Mouse (Mus musculus): Measurements from ENCODE around the gene Gm364. TPM values are rescaled to one million over a fixed set of nuclear protein-coding genes. Genes with fewer than 3 reads are reported as not detected.

The Gm364 gene
- polyA plus RNA-seq, 1 experiment from 2014 or later = 0.09 TPM

DNA sequence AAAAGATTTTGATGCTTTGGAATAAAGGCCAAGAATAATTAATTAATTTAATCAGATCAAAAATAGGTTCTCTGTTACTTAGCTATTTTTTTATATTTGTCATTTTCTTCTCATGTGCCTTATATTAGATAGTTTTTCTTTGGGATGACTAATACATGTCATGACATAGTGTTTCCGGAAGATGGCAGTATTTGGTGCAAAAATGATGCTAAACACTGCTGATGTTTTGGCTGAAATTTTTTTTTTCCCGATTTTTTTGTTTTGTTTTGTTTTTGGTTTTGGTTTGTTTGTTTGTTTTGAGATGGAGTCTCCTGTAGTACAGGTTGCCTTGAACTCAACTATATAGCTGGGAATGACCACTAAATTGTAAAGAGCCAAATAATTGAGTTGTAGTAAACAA lies 22.7 kb downstream of the Gm364 start:
- Histone ChIP-seq H3K4me1 (no peaks in the 10 kb centered on the region), H3K4me3 (no peak overlapping the region), H3K27me3 (ENCODE audit: low read depth, poor library complexity, severe bottlenecking) (no peaks in the 10 kb centered on the region), H3K9me3 (replicated peaks) (no peaks in the 10 kb centered on the region), H3K36me3 (no peaks in the 10 kb centered on the region), H3K27ac (no peak overlapping the region)
- no peak for DNase-seq (ENCODE audit: low spot score)
- WGBS = 6% methylated on average over 2 of the region's 2 CpGs

DNA sequence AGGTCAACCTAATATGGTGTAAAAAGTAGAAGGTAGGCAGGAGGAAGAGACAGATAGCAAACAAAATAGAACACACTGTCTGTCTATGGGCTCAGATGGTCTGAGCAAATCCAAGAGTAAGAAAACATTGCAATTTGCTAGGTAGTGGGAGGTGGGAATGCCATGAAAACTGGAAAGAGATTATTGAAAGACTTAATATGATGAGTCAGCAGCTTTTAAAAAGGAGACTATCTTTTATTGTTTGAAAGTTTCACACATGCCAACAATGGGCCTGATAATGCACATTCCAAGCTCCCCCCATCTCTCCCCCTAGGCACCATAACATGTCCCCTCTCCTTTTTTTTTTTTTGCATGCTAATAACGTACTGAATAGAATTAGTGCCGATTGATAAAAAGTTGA lies 24.9 kb downstream of the Gm364 start:
- Histone ChIP-seq H3K27ac (no peak overlapping the region), H3K36me3 (no peaks in the 10 kb centered on the region), H3K27me3 (ENCODE audit: low read depth, poor library complexity, severe bottlenecking) (no peaks in the 10 kb centered on the region), H3K4me1 (no peaks in the 10 kb centered on the region), H3K9me3 (replicated peaks) (no peaks in the 10 kb centered on the region), H3K4me3 (no peak overlapping the region)
- WGBS = 96% methylated on average over 2 of the region's 2 CpGs
- no peak for DNase-seq (ENCODE audit: low spot score)

DNA sequence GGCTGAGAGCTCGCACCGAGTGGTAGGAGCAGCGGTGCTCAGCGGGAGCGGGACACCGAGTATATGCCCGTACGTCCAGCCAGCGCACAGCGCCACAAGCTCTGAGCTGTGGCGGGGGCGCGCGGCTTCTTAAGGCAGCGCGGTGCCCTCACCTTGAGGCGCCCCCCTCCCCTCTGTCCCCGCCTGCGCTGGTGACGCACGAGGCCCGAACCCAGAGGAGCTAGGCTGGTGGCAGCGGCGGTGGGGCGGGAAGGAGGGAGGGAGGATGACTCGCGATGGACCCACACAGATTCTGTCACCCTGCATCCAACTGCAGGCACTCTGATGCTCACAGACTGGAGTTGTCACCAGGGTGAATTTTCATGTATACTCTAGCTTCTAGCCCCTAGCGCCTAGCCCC lies 94.7 kb downstream of the Gm364 start, which contains the start of gene Gpr101:
Gene Gpr101 (minus strand): TSS at position 124 of the 400 bp plus-strand sequence.
- Histone ChIP-seq H3K36me3 (no peaks in the 10 kb centered on the region), H3K27ac (no peak within 1 kb of the TSS), H3K27me3 (ENCODE audit: low read depth, poor library complexity, severe bottlenecking) (peaks cover 57% of the 10 kb centered on the region), H3K9me3 (replicated peaks) (no peaks in the 10 kb centered on the region), H3K4me3 (peak within 1 kb of the TSS; percentile 44), H3K4me1 (no peaks in the 10 kb centered on the region)
- WGBS = 9% methylated on average over 19 of the region's 28 CpGs
- peak; percentile 35 for DNase-seq (ENCODE audit: low spot score)

DNA sequence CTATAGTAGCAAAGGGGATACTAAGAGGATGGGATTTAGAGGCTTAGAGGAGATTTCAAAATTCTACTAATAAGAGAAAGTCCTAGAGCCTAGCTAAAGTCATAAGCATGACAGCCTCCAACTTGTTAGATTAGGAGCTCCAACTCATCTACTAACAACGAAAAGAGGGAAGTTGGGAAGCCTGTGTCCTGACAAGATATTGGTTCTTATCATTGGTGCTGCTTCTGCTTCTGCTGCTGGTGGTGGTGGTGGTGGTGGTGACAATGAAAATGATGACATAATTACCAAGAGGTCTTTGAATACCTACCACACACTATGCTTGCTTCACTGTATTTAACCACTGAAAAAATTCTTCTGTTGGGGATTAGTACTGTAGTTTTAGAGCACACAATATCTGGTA lies 97.3 kb downstream of the Gm364 start:
- H3K27me3 ChIP-seq (ENCODE audit: low read depth, poor library complexity, severe bottlenecking) = peaks cover 47% of the 10 kb centered on the region
- DNase-seq (ENCODE audit: low spot score) = no peak
- no peaks in the 10 kb centered on the region for H3K9me3 ChIP-seq (replicated peaks)
- no peaks in the 10 kb centered on the region for H3K4me1 ChIP-seq
- no peaks in the 10 kb centered on the region for H3K36me3 ChIP-seq
- H3K4me3 ChIP-seq = no peak overlapping the region
- no peak overlapping the region for H3K27ac ChIP-seq
- 100% methylated on average over 1 of the region's 1 CpGs for WGBS

DNA sequence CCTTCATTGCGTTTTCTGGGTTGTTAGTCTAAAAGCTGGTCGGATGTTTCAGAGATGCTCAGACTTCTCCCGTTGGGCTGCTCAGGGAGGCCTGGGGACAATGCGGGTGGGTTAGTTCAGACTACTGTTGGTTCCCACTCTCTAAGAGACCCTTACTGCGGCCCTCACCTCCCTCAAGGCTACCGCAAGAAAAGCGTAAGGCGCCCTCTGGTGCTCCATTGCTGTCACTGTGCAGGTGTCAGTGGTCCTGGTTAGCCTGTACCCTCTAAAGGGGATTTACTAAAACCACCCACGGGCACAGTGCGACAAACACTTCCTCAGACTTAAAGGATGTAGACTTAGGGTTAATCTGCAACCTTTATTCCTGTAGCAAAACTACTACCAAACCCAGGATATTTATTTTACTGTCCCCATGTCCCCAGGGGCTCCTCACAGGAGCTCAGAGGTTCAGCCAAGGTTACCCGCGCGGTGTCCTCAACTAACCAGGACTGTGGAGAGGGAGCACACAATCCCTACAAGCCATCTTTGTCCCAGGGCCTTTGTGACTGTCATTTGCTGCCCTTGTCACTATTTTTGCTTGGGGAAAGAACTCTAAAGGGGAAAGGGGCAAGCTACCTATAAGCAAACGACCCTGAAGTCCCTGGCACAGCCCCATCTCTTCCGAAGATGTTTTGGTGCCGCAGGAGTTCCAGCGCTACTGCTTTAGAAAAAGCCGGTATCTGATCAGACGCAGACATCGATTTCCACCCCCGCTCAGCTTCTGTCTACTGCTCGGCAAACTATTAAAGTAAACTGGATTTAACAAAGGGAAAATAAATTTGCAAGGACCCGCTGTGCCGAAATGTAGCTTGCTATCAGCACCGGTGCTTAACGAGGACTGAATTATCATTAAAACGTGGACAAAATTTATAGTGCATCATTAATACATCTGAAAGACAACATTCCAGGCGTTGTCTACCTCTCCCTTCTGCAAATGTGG lies 112.5 kb downstream of the Gm364 start:
- WGBS = 32% methylated on average over 28 of the region's 28 CpGs
- Histone ChIP-seq H3K4me3 (0 out of 2 replicates have a peak overlapping the region, but pooled peaks have one; percentile 8), H3K9me3 (replicated peaks) (no peaks in the 10 kb centered on the region), H3K27ac (no peak overlapping the region), H3K4me1 (no peaks in the 10 kb centered on the region), H3K36me3 (no peaks in the 10 kb centered on the region), H3K27me3 (ENCODE audit: low read depth, poor library complexity, severe bottlenecking) (0 out of 2 replicates have a peak, but pooled peaks cover 6% of the 10 kb centered on the region)
- DNase-seq (ENCODE audit: low spot score) = peak; percentile 32

Other genes starting within 250 kb of the Gm364 start
- not detected in 2 replicates for gene Cd40lg, start 197.0 kb upstream of the Gm364 start, polyA plus RNA-seq (2016; fragmentation: Nextera tagmentation; extraction: Ambion mirVana)
- 0.88 and 1.8 TPM in 2 replicates for gene Arhgef6, start 70.4 kb upstream of the Gm364 start, polyA plus RNA-seq (2016; fragmentation: Nextera tagmentation; extraction: Ambion mirVana)
- 142 and 176 TPM in 2 replicates for gene Rbmx, start 16.1 kb upstream of the Gm364 start, polyA plus RNA-seq (2016; fragmentation: Nextera tagmentation; extraction: Ambion mirVana)
- not detected in 2 replicates for gene Gpr101, start 94.6 kb downstream of the Gm364 start, polyA plus RNA-seq (2016; fragmentation: Nextera tagmentation; extraction: Ambion mirVana)